Mouse (Mus musculus) heart, adult 2 months (tissue): ENCODE data around the gene Ctps2. TPM values are rescaled to one million over a fixed set of nuclear protein-coding genes. Genes with fewer than 3 reads are reported as not detected.

ENCODE experiments used
- DNase-seq, 2 experiments: peaks; one replicate each; pipeline ENCODE4 v3.0.0; 2021
- H3K27ac ChIP-seq: fragments of 200-600 bp; 2 replicates; pipeline ENCODE4 v1.8.1; 2022
- H3K27me3 ChIP-seq: fragments of 200-500 bp; 2 replicates; pipeline ENCODE4 v1.6.1; 2012; ENCODE audit warnings: mild to moderate bottlenecking, low read length, inconsistent platforms, mixed read lengths; ENCODE audit not compliant: control insufficient read depth, insufficient read depth
- H3K36me3 ChIP-seq: fragments of 200-500 bp; 2 replicates; pipeline ENCODE4 v1.6.1; 2012; ENCODE audit warnings: low read length, inconsistent platforms; ENCODE audit not compliant: control insufficient read depth, insufficient read depth
- H3K4me1 ChIP-seq: fragments of 200-500 bp; 2 replicates; pipeline ENCODE4 v1.6.1; 2011; ENCODE audit warnings: low read length; ENCODE audit not compliant: control insufficient read depth, insufficient read depth
- H3K4me3 ChIP-seq: fragments of 200-600 bp; 2 replicates; pipeline ENCODE4 v1.8.1; 2022
- H3K79me2 ChIP-seq: fragments of 200-500 bp; replicated peaks from 2 replicates; pipeline ENCODE4 v1.6.1; 2012; ENCODE audit warnings: mild to moderate bottlenecking, inconsistent platforms, low read length, moderate library complexity, mixed read lengths; ENCODE audit not compliant: control insufficient read depth, insufficient read depth
- H3K9ac ChIP-seq: fragments of 200-500 bp; 2 replicates; pipeline ENCODE4 v1.6.1; 2012; ENCODE audit warnings: low read depth, mild to moderate bottlenecking, control low read depth, inconsistent platforms, low read length, mixed read lengths
- CTCF ChIP-seq: fragments of 200-600 bp; IDR thresholded peaks from 2 replicates; pipeline ENCODE4 v1.8.1; 2022; ENCODE audit warnings: antibody characterized with exemption, mild to moderate bottlenecking, moderate library complexity
- EP300 ChIP-seq: fragments of 200-500 bp; IDR thresholded peaks from 2 replicates; pipeline ENCODE4 v1.6.1; 2011; ENCODE audit warnings: low read depth, low read length, control low read depth; ENCODE audit not compliant: insufficient read depth
- POLR2A ChIP-seq: fragments of 200-500 bp; IDR thresholded peaks from 2 replicates; pipeline ENCODE4 v1.6.1; 2011; ENCODE audit warnings: mild to moderate bottlenecking, low read depth, low read length, control low read depth; ENCODE audit not compliant: insufficient read depth
- WGBS: fragments of 180-500 bp; shearing (Covaris S2); methylation state at CpG from one replicate; pipeline ENCODE4 v1.1.7; 2018; 5-methylcytosine and 5-hydroxymethylcytosine counted together
- intact Hi-C: fragments of 180-260 bp; cut with DNase I; formaldehyde crosslinking; loops from one replicate; pipeline ENCODE4 v1.15.1; 2025
- microRNA-seq, 2 experiments: library from miRNA; unstranded; fragments of <30 nt; microRNA quantifications; one replicate each; pipeline ENCODE4 v1.2.0; 2021
- polyA plus RNA-seq: library from polyadenylated mRNA; depleted of rRNA; stranded (reverse); fragments of >200 nt; gene quantifications from 2 replicates; pipeline ENCODE4 v1.2.3, GENCODE M21; 2012; rRNA removed
- total RNA-seq, 2 experiments: library from RNA; stranded (reverse); gene quantifications; 2 replicates each; pipeline ENCODE4 v1.2.3; 2021

Ctps2 gene
- total and polyA plus RNA-seq, 3 experiments, result 7.2 to 16.4 (median 12.4) TPM

- intact Hi-C loops, result no loop called here
- Histone ChIP-seq H3K4me3 (no peak overlapping the region), H3K36me3 (no peaks in the 10 kb centered on the region), H3K27ac (no peak overlapping the region), H3K79me2 (no peaks in the 10 kb centered on the region), H3K27me3 (no peaks in the 10 kb centered on the region), H3K4me1 (no peaks in the 10 kb centered on the region), H3K9ac (no peak overlapping the region)
- TF ChIP-seq CTCF (no peak), POLR2A (no peak), EP300 (no peak)
- 77% methylated on average over 4 of the region's 4 CpGs for WGBS
- no peak for DNase-seq
Measured at GRCm38 (mm10) chrX:162991396-162991795, 90.4 kb downstream of the Ctps2 start.

- no peaks in the 10 kb centered on the region for H3K36me3 ChIP-seq
- intact Hi-C loops, result no loop called here
- H3K4me1 ChIP-seq, result no peaks in the 10 kb centered on the region
- 65% methylated on average over 3 of the region's 3 CpGs for WGBS
- no peak overlapping the region for H3K4me3 ChIP-seq
- DNase-seq, result no peak
- H3K27me3 ChIP-seq, result no peaks in the 10 kb centered on the region
- H3K9ac ChIP-seq, result no peak overlapping the region
- TF ChIP-seq EP300 (no peak), CTCF (no peak), POLR2A (no peak)
- H3K27ac ChIP-seq, result no peak overlapping the region
- no peaks in the 10 kb centered on the region for H3K79me2 ChIP-seq
Measured at GRCm38 (mm10) chrX:162992121-162992520, 91.1 kb downstream of the Ctps2 start.

GRCm38 (mm10) chrX:163027864-163028263 is 126.8 kb downstream of the Ctps2 start:
- H3K9ac ChIP-seq, result no peak overlapping the region
- H3K4me1 ChIP-seq, result no peaks in the 10 kb centered on the region
- no peak overlapping the region for H3K4me3 ChIP-seq
- H3K27ac ChIP-seq, result no peak overlapping the region
- no peaks in the 10 kb centered on the region for H3K79me2 ChIP-seq
- TF ChIP-seq CTCF (no peak), EP300 (no peak), POLR2A (no peak)
- DNase-seq, result no peak
- intact Hi-C loops, result no loop called here
- no peaks in the 10 kb centered on the region for H3K36me3 ChIP-seq
- no peaks in the 10 kb centered on the region for H3K27me3 ChIP-seq

GRCm38 (mm10) chrX:163038767-163039166 is 137.7 kb downstream of the Ctps2 start:
- intact Hi-C loops, result no loop called here
- DNase-seq, result no peak
- Histone ChIP-seq H3K36me3 (no peaks in the 10 kb centered on the region), H3K79me2 (no peaks in the 10 kb centered on the region), H3K27ac (no peak overlapping the region), H3K9ac (no peak overlapping the region), H3K4me1 (no peaks in the 10 kb centered on the region), H3K4me3 (no peak overlapping the region), H3K27me3 (no peaks in the 10 kb centered on the region)
- WGBS, result 68% methylated on average over 3 of the region's 3 CpGs
- TF ChIP-seq CTCF (no peak), EP300 (no peak), POLR2A (no peak)

- WGBS, result 92% methylated on average over 1 of the region's 1 CpGs
Measured at GRCm38 (mm10) chrX:163042771-163043170, 141.7 kb downstream of the Ctps2 start.

GRCm38 (mm10) chrX:163063936-163064335 is 162.9 kb downstream of the Ctps2 start:
- intact Hi-C loops, result no loop called here
- no peak for DNase-seq
- 71% methylated on average over 1 of the region's 1 CpGs for WGBS
- Histone ChIP-seq H3K36me3 (no peaks in the 10 kb centered on the region), H3K4me3 (no peak overlapping the region), H3K9ac (no peak overlapping the region), H3K4me1 (no peaks in the 10 kb centered on the region), H3K79me2 (no peaks in the 10 kb centered on the region), H3K27me3 (no peaks in the 10 kb centered on the region), H3K27ac (no peak overlapping the region)
- no peak for TF ChIP-seq CTCF
- TF ChIP-seq EP300, result no peak
- TF ChIP-seq POLR2A, result no peak

More at GRCm38 (mm10) chrX:163042771-163043170, 141.7 kb downstream of the Ctps2 start:
- TF ChIP-seq EP300, result no peak
- TF ChIP-seq POLR2A, result no peak
- TF ChIP-seq CTCF, result no peak
- Histone ChIP-seq H3K9ac (no peak overlapping the region), H3K36me3 (no peaks in the 10 kb centered on the region), H3K4me3 (no peak overlapping the region), H3K27me3 (no peaks in the 10 kb centered on the region), H3K79me2 (no peaks in the 10 kb centered on the region), H3K4me1 (no peaks in the 10 kb centered on the region), H3K27ac (no peak overlapping the region)
- intact Hi-C loops, result no loop called here
- no peak for DNase-seq

Small RNA genes within 50 kb of the gene (microRNA-seq; reads per million reads assigned to microRNA genes)
- 0 reads per million in 2 experiments for gene Mir3473a

Other genes with a start within 250 kb of the Ctps2 start
- 100 to 1,000 TPM; 134 to 153 TPM for gene Rbbp7, start 140.8 kb upstream of the Ctps2 start, total RNA-seq
- gene Rbbp7, start 140.8 kb upstream of the Ctps2 start, polyA plus RNA-seq, result 80.6 and 153 TPM in 2 replicates
- 1 to 10 TPM; 6.9 to 8.1 TPM for gene Txlng, start 71.8 kb upstream of the Ctps2 start, total RNA-seq
- 2.8 and 5.9 TPM in 2 replicates for gene Txlng, start 71.8 kb upstream of the Ctps2 start, polyA plus RNA-seq
- 10 to 100 TPM; 26.5 to 27.0 TPM for gene Syap1, start 12.8 kb upstream of the Ctps2 start, total RNA-seq
- gene Syap1, start 12.8 kb upstream of the Ctps2 start, polyA plus RNA-seq, result 7.2 and 13.8 TPM in 2 replicates
- gene S100g, start 63.4 kb downstream of the Ctps2 start, total RNA-seq, result not detected
- gene S100g, start 63.4 kb downstream of the Ctps2 start, polyA plus RNA-seq, result not detected in 2 replicates